Mouse (Mus musculus): ENCODE results near the gene Armcx4. TPM values are rescaled to one million over a fixed set of nuclear protein-coding genes. Genes with fewer than 3 reads are reported as not detected.

The Armcx4 gene
- polyA plus RNA-seq (2015; fragmentation: Illumina TruSeq; extraction: RNeasy Lipid Tissue Mini Kit (QIAGEN cat#74804); ENCODE audit: insufficient read depth, low replicate concordance): 3.2 TPM

GRCm38 (mm10) chrX:134686267-134686666 lies at the start of gene Armcx4:
Gene Armcx4 (plus strand): TSS chrX:134686519.

GRCm38 (mm10) chrX:134717752-134718308 lies 31.5 kb downstream of the Armcx4 start, which contains the start of gene Armcx1:
Gene Armcx1 (plus strand): TSS chrX:134717963.

Other genes with a start within 250 kb of the Armcx4 start
- not detected for gene Taf7l, start 210.0 kb upstream of the Armcx4 start, polyA plus RNA-seq (2015; fragmentation: Illumina TruSeq; extraction: RNeasy Lipid Tissue Mini Kit (QIAGEN cat#74804); ENCODE audit: insufficient read depth, low replicate concordance)
- 31.7 TPM for gene Timm8a1, start 144.7 kb upstream of the Armcx4 start, polyA plus RNA-seq (2015; fragmentation: Illumina TruSeq; extraction: RNeasy Lipid Tissue Mini Kit (QIAGEN cat#74804); ENCODE audit: insufficient read depth, low replicate concordance)
- 160 TPM for gene Btk, start 102.9 kb upstream of the Armcx4 start, polyA plus RNA-seq (2015; fragmentation: Illumina TruSeq; extraction: RNeasy Lipid Tissue Mini Kit (QIAGEN cat#74804); ENCODE audit: insufficient read depth, low replicate concordance)
- gene Rpl36a, start 100.9 kb upstream of the Armcx4 start, polyA plus RNA-seq (2015; fragmentation: Illumina TruSeq; extraction: RNeasy Lipid Tissue Mini Kit (QIAGEN cat#74804); ENCODE audit: insufficient read depth, low replicate concordance): 2,281 TPM
- 4.7 TPM for gene Gla, start 85.4 kb upstream of the Armcx4 start, polyA plus RNA-seq (2015; fragmentation: Illumina TruSeq; extraction: RNeasy Lipid Tissue Mini Kit (QIAGEN cat#74804); ENCODE audit: insufficient read depth, low replicate concordance)
- 167 TPM for gene Hnrnph2, start 85.3 kb upstream of the Armcx4 start, polyA plus RNA-seq (2015; fragmentation: Illumina TruSeq; extraction: RNeasy Lipid Tissue Mini Kit (QIAGEN cat#74804); ENCODE audit: insufficient read depth, low replicate concordance)
- 10.3 TPM for gene Armcx1, start 31.4 kb downstream of the Armcx4 start, polyA plus RNA-seq (2015; fragmentation: Illumina TruSeq; extraction: RNeasy Lipid Tissue Mini Kit (QIAGEN cat#74804); ENCODE audit: insufficient read depth, low replicate concordance)
- gene Armcx6, start 64.9 kb downstream of the Armcx4 start, polyA plus RNA-seq (2015; fragmentation: Illumina TruSeq; extraction: RNeasy Lipid Tissue Mini Kit (QIAGEN cat#74804); ENCODE audit: insufficient read depth, low replicate concordance): 4.7 TPM
- 29.5 TPM for gene Armcx3, start 70.1 kb downstream of the Armcx4 start, polyA plus RNA-seq (2015; fragmentation: Illumina TruSeq; extraction: RNeasy Lipid Tissue Mini Kit (QIAGEN cat#74804); ENCODE audit: insufficient read depth, low replicate concordance)
- 21.8 TPM for gene Armcx2, start 122.7 kb downstream of the Armcx4 start, polyA plus RNA-seq (2015; fragmentation: Illumina TruSeq; extraction: RNeasy Lipid Tissue Mini Kit (QIAGEN cat#74804); ENCODE audit: insufficient read depth, low replicate concordance)